Mouse (Mus musculus) embryonic fibroblast, embryonic 13.5 days (primary cell): Measurements from ENCODE around the gene Sf3b3.

Source experiments
- CTCF ChIP-seq: IDR thresholded peaks from 2 replicates; pipeline ENCODE4 v1.5.1; 2011; ENCODE audit warnings: mild to moderate bottlenecking, control low read depth, low read length, moderate library complexity, borderline replicate concordance; ENCODE audit not compliant: insufficient read depth
- POLR2A ChIP-seq: IDR thresholded peaks from 2 replicates; pipeline ENCODE4 v1.6.1; 2011; ENCODE audit warnings: low read depth, mild to moderate bottlenecking, control low read depth, low read length, moderate library complexity

DNA sequence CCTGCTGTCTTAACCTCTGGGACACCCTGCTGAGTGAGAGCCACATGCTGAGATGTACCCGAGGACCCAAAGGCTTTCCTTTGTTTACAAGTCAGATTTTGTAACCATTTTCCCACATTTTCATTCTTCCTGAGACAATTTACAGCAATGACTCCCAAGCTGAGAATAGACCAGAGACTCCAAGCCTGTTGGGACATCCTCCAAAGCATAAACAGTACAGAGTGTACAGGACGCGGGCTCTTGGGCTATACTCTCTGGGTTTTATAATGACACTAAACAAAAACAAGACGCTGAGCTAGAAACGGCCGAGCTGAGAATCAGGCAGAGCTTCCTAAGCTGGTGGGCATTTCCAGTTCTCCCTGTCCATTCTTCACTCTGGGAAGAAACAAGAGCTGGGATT is 71.9 kb downstream of the Sf3b3 start:
- TF ChIP-seq POLR2A = no peak
- no peak for TF ChIP-seq CTCF
